In the genomic region with DNA sequence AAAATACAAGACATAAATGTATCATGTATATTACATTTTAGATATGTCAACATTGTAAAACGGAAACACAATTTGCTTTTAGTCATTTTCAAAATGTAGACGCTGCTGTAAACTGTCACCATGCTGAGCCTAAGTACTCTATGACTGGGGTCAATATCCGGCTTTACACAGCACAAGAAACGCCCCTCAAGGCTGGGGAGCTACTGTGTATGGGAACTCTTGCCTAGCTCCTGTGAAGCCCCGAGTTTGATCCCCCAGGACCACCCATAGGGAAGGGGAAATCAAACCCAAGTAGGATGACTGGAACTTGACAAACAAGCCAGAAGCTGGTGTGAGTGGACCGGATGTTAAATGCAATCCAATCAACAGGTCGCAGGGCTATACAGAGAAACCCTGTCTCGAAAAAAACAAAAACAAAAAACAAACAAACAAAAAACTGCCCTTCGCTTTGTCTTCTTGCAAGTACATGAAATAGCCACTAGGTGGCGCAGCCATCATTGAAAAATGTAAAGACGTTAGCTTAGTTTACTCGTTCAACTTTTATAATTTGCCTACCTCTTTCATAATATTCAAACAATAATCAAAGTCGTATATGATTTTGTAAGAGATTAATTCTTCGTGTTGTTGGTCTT, we compare ENCODE assay signal across 10 mouse cellular contexts.
DNase-seq lines count a peak whose midpoint lies in the region; ATAC-seq and TF ChIP-seq lines count a peak whose summit lies in the region.
"Had no signal": no experiment of that assay in that cellular context is flagged by ENCODE, and none has a peak within 500 bp of the region (broad histone marks: within the 10 kb centered on the region; RNA-seq: fewer than 3 reads in every experiment).

No protein-coding gene starts in this region.

- H3K9ac ChIP-seq in midbrain, embryonic 14.5 days (replicated peaks; ENCODE audit: low read length): 0 out of 2 replicates have a peak overlapping the region, but pooled peaks have one; percentile 0
- H3K9ac ChIP-seq: stomach, embryonic 15.5 days had no signal

- no peaks in the 10 kb centered on the region for H3K4me1 ChIP-seq in lung, adult 2 months (ENCODE audit: control insufficient read depth, insufficient read depth, low read length)
- H3K4me1 ChIP-seq in midbrain, embryonic 14.5 days (ENCODE audit: control insufficient read depth, insufficient read depth, low read length): no peaks in the 10 kb centered on the region
- H3K4me1 ChIP-seq: stomach, embryonic 15.5 days had no signal

- TF ChIP-seq POLR2A in lung, adult 2 months (IDR thresholded peaks at IDR 0.05; ENCODE audit: borderline replicate concordance, extremely low read depth, low read depth, low read length): no peak

- no peak for DNase-seq in lung, adult 2 months
- DNase-seq in lung, adult 18-20 months: no peak
- peak; percentile 34 to 37 for DNase-seq in adrenal gland, postnatal 36 days
- DNase-seq in forelimb bud, embryonic 11.5 days (ENCODE audit: low read depth, low spot score): peak; percentile 37
- peak; percentile 30 for DNase-seq in kidney, postnatal 14 days
- peak; percentile 84 for DNase-seq in midbrain, embryonic 14.5 days
- DNase-seq in right cerebral cortex, adult 2 months (ENCODE audit: low spot score in 2 of 2): no peak
- no peak for DNase-seq in gastrocnemius, postnatal 4 days (ENCODE audit: low spot score in 2 of 2)

- peak overlapping the region; percentile 23 for H3K4me2 ChIP-seq in midbrain, embryonic 14.5 days (ENCODE audit: low read length)
- H3K4me2 ChIP-seq: stomach, embryonic 15.5 days had no signal

- no peaks in the 10 kb centered on the region for H3K27me3 ChIP-seq in midbrain, embryonic 14.5 days (ENCODE audit: control insufficient read depth, insufficient read depth, low read length)
- H3K27me3 ChIP-seq: stomach, embryonic 15.5 days had no signal

- no peaks in the 10 kb centered on the region for H3K36me3 ChIP-seq in midbrain, embryonic 14.5 days (ENCODE audit: control insufficient read depth, insufficient read depth, low read length)
- H3K36me3 ChIP-seq: stomach, embryonic 15.5 days had no signal

- ATAC-seq in midbrain, embryonic 14.5 days (ENCODE audit: low FRiP score, low TSS enrichment): peak; percentile 31

- H3K27ac ChIP-seq in midbrain, embryonic 14.5 days (replicated peaks; ENCODE audit: low read depth, low read length): no peak overlapping the region
- H3K27ac ChIP-seq: stomach, embryonic 15.5 days had no signal

- 14% methylated on average over 14 of the region's 14 CpGs for WGBS in lung, adult 2 months
- 21% methylated on average over 14 of the region's 14 CpGs for WGBS in midbrain, embryonic 14.5 days

- no peak overlapping the region for H3K4me3 ChIP-seq in lung, adult 2 months (replicated peaks; ENCODE audit: extremely low read depth, low read depth, low read length)
- H3K4me3 ChIP-seq in midbrain, embryonic 14.5 days (replicated peaks; ENCODE audit: low read depth, low read length): no peak overlapping the region
- H3K4me3 ChIP-seq: erythroblast, embryonic 14.5 days; stomach, embryonic 15.5 days had no signal

- peak; percentile 28; the same call in 1 of the 2 replicates for TF ChIP-seq CTCF in lung, adult 2 months (IDR thresholded peaks at IDR 0.05; ENCODE audit: insufficient read depth, low read length)

- H3K9me3 ChIP-seq in midbrain, embryonic 14.5 days (ENCODE audit: control insufficient read depth, low read length): no peaks in the 10 kb centered on the region
- H3K9me3 ChIP-seq: stomach, embryonic 15.5 days had no signal

Comparison
In these comparisons a context has a peak if more than half of its experiments do, and no peak if none do; other contexts are left out.
1. DNase-seq: peak in adrenal gland, postnatal 36 days (2 of 2), forelimb bud, embryonic 11.5 days (single experiment), kidney, postnatal 14 days (single experiment) and midbrain, embryonic 14.5 days (single experiment); none in lung, adult 2 months (single experiment), lung, adult 18-20 months (0 of 2), right cerebral cortex, adult 2 months (0 of 2) and gastrocnemius, postnatal 4 days (0 of 2).